Mouse (Mus musculus) retina, embryonic 14.5 days (tissue): ENCODE measurements around the gene Wdr6.
"Not testable (repeated sequence)": the region's sequence is repeated elsewhere in the genome, so short reads cannot be mapped to it uniquely, and the experiment has no call there.

Experiments
- DNase-seq: peaks from one replicate; pipeline ENCODE4 v3.0.0-alpha.2; 2015; ENCODE audit warnings: low spot score

Gene Wdr6

DNA sequence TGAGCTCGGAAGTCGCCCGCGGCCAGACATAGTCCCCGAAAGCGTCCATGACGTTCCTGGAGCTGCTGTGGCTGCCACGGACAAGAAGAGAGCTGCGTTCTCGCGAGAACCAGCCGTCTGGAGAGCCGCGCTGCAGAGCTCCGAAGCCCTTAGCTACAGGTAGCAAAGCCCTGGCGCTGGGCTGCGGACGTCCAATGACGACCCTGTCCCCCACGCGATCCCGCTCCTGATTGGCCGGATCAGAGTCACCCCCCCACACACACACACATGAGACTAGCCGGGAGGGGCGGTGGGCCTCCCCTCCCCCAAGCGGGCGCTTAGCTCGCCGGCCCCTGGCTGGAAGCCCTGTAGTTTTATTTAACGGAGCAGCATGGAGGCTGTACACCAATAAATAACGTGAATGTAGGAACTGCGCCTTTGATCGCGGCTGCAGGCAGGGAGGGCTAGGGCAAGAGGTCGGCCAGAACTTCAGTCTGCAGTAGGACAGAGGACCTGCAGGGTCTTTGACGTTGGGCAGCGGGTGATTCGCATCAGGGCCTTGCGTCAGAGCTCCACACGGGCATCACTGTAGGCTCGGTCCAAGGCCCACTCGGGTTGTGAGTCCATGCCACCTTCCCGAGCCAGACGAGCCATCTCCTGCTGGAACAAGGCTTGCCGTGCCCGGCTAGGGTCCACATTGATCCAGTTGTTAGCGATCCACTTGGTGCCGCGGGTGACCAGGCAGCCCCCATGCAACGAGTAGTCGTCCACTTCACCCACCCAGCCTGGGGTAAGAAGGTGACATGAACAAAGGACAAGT, at the start of gene Wdr6:
Gene Wdr6 (minus strand): TSS at position 195 of the 799 bp plus-strand sequence.
- peak; percentile 95 for DNase-seq

DNA sequence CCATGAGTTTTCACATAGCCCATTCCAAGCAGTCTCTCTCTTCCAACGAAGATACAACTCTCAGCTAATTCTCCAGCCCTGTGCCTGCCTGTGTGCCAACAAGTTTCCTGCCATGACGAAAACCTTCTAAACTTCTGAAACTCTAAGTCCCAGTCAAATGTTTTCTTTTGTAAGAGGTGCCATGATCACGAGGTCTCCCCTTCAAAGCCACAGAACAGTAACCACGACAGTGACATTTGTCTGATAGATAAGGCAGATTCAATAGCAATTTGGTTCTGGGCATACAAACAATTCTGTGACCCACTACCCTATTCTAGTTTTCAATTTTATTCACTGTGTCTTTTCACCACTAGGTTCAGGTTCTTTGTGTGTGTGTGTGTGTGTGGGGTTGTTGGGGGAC, 49.6 kb upstream of the Wdr6 start:
- DNase-seq: no peak

DNA sequence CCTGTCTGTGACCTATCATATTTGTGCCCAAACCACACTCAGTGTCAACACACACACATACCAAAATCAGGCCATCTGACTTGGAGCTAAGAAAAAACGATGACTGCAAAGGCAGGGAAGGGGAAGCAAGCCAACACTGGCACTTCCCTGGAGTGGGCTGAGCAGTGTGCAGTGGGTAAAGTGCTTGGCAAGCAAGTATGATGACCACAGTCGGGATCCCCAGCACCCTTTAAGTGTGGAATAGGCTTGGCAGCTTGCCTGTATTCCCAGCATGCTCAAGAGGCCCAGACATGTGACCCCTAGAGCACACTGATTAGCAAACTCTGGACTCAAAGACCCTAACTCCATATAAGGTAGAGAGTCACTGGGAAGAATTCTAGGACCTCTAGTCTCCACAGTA, 48.0 kb upstream of the Wdr6 start:
- DNase-seq: no peak

DNA sequence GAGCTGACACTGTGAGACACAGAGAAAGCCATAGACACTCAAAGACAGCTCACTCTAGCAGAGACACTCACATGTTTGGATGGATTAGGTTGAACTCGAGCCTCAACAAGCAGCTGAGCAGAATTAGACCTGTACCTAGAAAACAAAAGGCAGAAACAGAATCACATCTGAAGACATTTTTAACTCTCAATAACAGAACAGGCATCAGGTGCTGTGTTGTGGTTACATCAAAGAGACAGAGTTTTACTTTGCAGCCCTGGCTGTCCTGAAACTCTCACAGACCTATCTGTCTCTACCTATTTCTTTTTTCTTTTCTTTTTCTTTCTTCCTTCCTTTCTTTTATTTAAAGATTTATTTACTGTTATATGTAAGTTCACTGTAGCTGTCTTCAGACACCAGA, 38.8 kb upstream of the Wdr6 start:
- DNase-seq: no peak

DNA sequence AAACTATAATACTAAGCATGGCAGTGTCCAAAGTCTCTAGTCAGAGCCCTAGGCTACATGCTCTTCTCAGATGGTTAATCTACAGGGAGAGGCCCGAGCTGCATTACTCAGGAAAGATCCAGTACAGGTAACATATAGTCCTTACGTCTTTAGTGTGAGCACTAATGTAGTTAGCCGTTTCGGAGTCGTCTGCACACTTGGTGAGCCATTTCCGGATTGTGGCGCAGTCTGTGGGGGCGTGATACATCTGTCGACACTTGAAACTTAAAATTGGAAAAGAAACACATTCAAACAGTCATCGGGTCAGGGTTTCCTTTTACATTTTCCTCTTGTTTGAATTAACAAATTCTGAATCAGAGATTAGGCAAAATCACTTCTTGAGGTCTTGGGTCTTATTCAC, 32.9 kb upstream of the Wdr6 start:
- DNase-seq: no peak

DNA sequence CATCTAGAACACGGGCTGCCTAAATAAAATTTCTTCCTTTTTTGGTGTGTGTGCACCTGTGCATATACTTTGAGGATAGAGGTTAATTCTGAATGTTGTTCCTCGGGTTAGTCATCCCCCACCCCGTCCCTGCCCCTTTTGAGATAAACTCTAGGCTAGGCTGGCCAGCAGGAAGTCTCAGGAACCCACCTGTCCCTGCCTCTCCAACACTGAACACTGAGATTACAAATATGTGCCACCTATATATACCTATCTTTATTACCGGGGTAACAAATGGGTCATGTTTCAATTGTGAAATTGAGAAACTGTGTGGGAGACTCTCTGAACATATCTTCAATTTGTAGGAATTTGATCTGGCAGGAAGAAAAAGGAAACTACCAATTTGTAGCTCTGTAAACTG, 30.4 kb upstream of the Wdr6 start:
- DNase-seq: no peak

DNA sequence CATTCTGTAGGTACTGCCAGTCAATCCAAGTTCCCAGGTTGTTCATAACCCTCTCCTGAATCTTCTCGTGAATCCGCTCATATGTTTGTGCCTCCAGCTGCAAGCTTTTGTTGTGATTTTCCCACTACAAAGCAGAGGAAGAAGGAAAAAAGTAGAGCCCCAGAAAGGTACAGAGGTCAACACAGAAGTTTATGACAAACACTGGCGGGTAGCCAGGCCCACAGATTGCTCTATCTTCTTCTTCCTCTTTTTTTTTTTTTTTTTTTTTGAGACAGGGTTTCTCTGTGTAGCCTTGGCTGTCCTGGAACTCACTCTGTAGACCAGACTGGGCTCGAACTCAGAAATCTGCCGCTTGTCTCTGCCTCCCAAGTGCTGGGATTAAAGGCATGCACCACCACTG, 29.4 kb upstream of the Wdr6 start:
- not testable (repeated sequence) for DNase-seq

DNA sequence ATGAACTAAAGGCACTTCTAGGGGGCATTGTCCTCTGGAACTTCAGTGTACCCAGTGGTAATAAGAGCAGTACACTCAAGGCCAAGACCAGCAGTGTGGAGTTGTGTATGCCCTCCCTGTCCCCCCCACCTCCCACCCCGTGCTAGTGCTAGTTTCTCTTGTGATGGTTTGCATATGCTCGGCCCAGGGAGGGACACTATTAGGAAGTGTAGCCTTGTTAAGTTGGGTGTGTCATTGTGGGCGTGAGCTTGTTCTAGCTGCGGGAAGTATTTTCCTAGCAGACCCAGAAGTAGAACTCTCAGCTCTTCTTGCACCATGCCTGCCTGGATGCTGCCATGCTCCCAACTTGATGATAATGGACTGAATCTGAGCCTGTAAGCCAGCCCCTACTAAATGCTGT, 23.4 kb upstream of the Wdr6 start:
- DNase-seq: no peak

DNA sequence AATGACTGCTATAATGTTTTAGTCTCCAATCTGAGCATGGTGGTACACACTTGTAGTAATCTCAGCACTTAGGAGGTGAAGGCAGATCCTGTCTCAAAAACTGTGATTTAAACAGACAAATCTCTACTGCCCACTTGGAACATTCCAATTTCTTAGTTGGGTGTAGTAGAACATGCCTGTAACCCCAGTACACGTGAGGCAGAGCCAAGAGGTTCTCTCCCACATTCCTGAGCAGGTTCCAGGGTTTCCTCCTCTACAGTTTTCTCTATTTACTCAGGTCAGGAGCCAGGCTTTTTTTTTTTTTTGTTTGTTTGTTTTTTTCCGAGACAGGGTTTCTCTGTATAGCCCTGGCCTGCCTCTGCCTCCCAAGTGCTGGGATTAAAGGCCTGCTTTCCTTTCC, 21.5 kb upstream of the Wdr6 start:
- no peak for DNase-seq

DNA sequence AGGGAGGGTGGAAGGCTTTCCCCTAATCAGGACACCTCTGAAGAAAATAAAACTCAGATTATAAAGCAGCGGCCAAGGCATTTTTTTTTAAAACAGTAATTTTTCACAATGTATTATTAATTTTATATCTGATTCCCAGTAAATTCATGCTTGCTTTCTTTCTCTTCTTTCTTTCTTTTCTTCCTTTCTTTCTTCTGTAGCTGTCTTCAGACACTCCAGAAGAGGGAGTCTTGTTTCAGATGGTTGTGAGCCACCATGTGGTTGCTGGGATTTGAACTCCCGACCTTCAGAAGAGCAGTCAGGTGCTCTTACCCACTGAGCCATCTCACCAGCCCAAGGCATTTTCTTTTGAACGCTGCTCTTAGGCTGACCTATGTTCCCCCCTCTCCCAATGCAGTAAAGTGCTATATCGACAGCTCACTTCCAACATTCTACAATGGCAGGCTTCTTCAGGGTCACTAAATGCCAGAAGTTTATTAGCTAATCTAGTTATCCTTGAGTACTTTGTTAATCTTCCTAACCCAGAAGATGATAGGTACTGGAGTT, 20.6 kb upstream of the Wdr6 start:
- DNase-seq: no peak

DNA sequence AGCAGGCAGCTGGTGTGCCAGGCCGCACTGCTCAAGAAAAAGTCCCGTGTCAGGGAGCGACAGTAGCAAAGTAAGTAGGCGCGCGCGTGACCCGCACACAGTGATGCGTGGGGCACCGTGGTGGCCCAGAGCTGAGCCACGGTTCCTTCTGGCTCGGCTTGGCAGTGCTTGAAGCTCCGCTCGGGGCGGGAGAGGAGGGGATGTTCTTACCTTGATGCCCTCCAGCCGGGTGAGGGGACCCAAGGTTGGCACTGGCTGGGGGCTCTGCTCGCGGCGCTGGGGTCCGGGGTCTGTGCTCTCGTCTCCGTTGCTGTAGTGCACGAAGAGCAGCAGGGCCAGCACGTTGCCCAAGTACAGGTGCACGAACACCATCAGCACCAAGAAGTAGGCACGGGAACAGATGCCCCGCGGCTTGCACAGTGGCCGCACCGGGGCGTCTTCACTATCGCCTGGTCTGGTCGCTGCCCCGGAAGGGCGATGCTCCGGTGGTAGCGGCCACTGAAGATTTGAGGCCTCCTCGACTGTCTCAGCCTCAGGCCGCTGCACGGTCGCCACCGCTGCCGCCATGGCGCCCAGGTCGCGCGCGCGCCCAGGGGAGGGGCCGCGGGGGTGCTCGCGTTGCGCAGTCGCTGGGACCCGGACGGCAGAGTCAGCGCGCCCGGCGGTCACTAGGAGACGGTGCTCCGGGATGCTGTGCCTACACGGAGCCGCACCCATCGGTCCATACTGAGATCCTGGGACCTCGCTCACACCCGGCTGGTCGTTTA, 18.6 kb upstream of the Wdr6 start, which contains the start of gene P4htm:
Gene P4htm (minus strand): TSS at position 670 of the 767 bp plus-strand sequence.
- DNase-seq: peak; percentile 79

DNA sequence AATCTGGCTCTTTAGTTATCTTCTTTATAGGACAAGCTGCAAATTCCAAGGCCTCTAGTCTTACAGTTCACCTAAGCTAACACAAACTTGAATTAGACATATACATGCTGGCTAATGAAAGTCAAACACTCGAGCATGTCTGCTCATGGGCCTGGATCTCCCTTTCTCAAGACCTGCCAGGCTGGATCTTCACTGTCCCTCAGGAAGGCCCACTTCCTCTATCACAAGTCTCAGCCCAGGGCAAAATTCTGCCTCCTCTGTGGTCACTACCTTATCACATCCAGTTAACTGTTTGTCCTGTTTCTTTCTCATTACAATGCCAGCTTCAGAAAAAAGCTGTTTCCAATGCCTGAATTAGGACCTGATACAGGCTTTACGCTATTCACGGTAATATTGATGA, 15.8 kb upstream of the Wdr6 start:
- no peak for DNase-seq

DNA sequence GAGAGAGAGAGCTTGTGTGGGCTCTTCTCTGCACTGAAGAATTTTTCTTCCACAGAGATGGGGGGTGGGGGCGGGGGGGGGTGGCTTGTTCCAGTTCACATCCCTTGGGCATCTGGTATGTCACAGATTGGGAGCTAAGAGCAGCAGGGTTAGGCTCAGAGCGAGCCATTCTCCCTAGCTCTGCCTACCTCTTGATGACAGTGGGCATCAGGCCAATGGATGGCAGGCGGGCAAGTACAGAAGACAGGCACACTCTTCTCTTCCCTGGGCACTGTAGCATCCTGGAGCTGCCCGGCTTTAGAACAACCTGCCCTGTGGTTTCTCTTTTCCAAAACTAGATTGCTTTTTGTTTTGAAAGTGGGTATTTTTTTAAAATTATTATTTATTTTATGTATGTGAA, 12.9 kb upstream of the Wdr6 start:
- DNase-seq: no peak

DNA sequence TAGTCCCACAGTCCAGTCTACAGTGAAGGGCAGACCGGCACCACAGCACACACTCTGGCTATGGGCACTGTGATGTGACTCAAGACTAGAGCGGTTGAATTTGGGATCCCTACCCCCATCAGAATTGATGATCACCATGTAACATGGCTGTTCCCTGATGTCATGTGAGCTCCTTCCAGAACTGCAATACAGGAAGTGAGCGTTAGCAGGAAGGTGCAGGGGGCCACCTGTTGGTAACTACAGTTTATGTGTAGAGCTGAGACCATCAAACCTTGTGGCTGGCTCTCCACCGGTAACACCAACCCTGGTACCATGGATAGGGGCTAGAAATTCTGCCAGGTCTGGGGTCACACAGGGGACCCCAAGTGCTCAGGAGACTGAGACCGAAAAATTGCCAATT, 10.7 kb upstream of the Wdr6 start:
- DNase-seq: no peak

DNA sequence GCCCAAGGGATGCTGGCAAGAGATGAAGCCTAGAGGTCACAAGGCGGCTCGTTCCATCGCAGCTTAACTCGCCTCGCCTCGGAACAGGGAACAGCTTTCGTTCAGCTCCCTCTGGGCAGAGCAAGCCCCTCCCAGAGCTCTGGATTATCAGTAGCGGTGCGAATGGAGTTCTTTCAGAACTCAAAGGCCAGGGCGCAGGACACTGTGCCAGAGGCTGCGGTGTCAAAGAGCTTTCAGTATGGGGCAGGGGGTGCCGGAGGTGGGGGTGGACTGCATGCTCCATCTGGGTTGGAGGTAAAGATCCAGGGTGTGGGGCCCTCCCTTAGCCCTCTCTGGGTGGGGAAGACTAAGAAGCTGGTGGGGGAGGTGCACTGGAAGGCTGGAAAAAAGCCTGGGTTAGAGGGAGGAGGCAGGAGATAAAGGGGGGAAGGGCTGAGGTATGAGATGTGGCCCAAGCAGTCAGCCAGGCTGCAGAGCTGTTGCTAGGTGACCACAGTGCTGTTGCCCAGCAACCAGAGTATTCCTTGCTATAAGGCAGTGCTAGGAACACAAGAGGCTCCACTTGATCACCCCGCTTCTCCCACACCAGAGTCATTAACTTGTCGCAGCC, 9.1 kb upstream of the Wdr6 start:
- peak; percentile 96 for DNase-seq

DNA sequence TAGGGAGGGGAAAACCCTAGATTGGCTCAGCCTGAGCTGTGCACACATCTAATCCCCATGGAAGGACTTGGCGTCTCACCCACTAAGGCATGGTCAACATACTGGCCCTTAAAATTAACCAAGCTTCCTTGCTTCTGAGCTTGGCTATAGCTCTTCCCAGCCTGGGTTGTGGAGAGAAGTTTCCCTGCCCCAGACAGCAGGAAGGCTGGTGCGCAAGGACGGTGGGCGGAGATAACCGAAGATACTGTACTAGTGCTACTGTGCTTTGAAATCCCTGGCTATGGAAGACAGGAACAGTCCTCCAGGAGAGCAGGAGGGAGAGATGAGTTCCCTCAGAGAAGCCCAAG, 778 bp upstream of the Wdr6 start:
- no peak for DNase-seq

DNA sequence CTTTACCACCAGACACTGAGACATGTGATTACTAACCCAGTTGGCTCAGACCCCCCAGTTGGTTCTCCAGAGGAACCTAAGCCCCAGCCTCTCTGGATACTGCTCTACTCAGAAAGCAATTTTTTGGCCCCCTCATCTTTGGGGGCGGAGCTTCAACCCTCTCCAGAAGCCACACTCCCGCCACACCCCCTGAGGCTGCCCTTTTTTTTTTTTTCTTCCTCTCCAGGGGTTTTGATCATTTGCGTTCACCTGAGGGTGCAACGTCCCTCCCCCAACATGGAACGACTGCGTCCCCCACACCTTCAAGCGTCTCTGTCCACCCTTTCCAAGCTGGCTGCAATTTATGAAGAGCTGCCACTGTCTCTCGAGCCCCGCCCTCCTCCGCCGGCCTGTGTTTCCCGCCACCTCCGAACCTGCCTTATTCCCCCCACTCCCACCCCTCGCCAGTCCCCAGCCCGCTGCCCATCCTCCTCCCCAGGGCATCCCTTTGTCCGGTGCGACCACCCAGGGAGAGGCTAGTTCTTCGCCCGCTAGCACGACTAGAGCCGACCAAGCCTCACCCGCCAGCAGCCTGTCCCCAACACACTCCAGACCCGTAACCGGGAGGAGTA, 500 bp downstream of the Wdr6 start:
- DNase-seq: peak; percentile 65

DNA sequence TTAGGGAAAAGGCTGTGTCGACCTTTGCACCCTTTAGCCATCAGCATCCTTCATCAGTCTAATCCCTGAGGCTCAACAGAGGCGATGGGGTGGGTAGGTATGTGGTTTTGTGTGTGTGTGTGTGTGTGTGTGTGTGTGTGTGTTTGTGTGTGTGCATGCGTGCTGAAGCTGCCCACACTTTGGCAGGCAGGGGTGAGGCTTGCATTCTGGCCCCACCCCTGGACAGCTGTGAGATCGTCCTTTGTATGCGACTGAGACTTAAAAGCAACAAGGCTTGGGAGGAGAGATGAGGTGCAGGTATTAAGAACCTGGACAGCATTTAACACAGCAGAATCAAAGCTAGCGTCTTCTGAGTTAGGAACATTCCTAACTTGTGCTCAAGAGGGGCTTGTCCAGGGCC, 1.5 kb downstream of the Wdr6 start:
- DNase-seq: no peak

DNA sequence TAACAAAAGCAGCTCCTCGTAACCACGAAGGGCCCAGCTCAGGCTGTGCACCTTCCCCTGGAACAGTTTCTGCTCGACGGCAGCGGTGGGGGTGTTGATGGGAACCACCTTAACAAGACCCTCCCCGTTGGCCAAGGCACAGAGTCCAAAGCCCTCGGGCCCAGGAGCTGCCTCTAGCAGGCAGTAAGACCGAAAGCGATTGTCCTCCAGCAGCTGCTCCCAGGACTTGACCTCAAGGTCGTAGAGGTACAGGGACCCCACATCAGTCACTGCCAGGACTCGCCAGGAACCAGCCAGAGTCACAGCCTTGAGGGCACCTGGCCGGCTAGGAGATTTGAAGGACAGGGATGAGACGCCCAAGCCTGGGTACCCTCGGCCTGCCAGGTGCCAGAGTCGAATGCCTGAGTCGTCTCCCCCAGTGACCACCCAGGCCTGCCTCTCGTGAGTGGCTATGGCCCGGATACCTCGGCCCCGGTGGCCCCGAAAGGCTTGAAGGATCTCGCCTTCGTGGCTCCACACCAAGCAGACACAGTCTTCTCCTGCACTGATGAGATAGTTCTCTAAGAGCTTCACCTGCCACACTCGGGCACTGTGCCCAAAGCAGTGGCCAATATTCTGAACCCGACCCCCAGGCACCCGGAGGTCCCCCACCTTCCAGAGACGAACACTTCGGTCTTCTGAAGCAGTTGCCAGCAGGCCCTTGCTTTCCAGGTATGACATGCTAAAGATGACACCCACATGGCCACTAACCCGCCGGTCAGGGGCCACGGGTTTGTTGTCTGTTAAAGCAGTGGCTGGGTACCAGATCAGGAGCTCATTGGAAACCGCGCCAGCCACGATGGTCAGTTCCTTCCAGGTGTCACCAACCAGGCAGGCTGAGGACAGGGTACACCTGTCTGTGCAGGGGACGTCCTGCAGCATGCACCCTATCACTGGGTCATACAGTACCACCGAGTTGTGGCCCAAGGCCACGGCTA, 2.9 kb downstream of the Wdr6 start:
- no peak for DNase-seq

DNA sequence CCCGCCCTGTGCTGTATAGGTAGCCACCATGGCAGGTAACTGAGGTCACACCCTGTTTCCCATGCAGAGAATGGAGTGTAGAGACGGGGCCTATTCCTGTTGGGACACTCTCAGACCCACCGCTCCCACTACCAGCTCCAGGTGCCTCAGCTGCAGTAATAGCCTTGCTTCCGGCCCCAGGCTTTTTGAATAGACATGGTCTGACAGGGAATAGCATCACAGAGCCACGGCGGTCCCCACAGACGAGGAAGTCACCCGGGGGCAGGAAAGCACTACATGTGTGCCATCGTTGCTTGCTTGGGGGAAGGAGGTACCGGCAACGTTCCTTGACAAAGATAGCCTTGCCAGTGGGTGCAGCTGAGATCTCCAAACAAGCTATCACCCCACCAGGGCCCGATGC, 3.6 kb downstream of the Wdr6 start:
- DNase-seq: no peak
